Mouse (Mus musculus) limb, embryonic 10.5 days (tissue): Measurements from ENCODE around the gene Gm20721. TPM values are rescaled to one million over a fixed set of nuclear protein-coding genes. Genes with fewer than 3 reads are reported as not detected.

Experiments
- DNase-seq: peaks from one replicate; pipeline ENCODE4 v3.0.0-alpha.2; 2017; ENCODE audit warnings: low spot score
- H3K27ac ChIP-seq: fragments of 300-500 bp; sonication (generic); 2 replicates; pipeline ENCODE4 v1.5.1; 2016; ENCODE audit warnings: mild to moderate bottlenecking
- H3K27me3 ChIP-seq: fragments of 300-500 bp; sonication (generic); 2 replicates; pipeline ENCODE4 v1.6.1; 2016; ENCODE audit warnings: low read depth, mild to moderate bottlenecking; ENCODE audit not compliant: poor library complexity, severe bottlenecking
- H3K36me3 ChIP-seq: fragments of 300-500 bp; sonication (generic); 2 replicates; pipeline ENCODE4 v1.6.1; 2016; ENCODE audit warnings: mild to moderate bottlenecking, moderate library complexity
- H3K4me1 ChIP-seq: fragments of 300-500 bp; sonication (generic); 2 replicates; pipeline ENCODE4 v1.6.1; 2016
- H3K4me3 ChIP-seq: fragments of 300-500 bp; sonication (generic); 2 replicates; pipeline ENCODE4 v1.5.1; 2016; ENCODE audit warnings: mild to moderate bottlenecking, moderate library complexity
- H3K9me3 ChIP-seq: fragments of 300-500 bp; sonication (generic); replicated peaks from 2 replicates; pipeline ENCODE4 v1.6.1; 2016; ENCODE audit warnings: mild to moderate bottlenecking
- WGBS: fragments of 180-500 bp; shearing (Covaris S2); methylation state at CpG from one replicate; pipeline ENCODE4 v1.1.7; 2016; 5-methylcytosine and 5-hydroxymethylcytosine counted together
- polyA plus RNA-seq: library from polyadenylated mRNA; unstranded; fragments of >200 nt; fragmentation: Nextera tagmentation; extraction: Ambion mirVana; gene quantifications from 2 replicates; pipeline ENCODE4 v1.2.1, GENCODE M21; 2016

Gm20721 gene
- polyA plus RNA-seq, 1 experiment from 2014 or later: 14.9 TPM

GRCm38 (mm10) chr2:174287921-174288320 is 58.6 kb downstream of the Gm20721 start:
- Histone ChIP-seq H3K36me3 (peaks cover 98% of the 10 kb centered on the region), H3K27ac (no peak overlapping the region), H3K4me3 (0 out of 2 replicates have a peak overlapping the region, but pooled peaks have one; percentile 4), H3K4me1 (peaks cover 53% of the 10 kb centered on the region), H3K9me3 (peaks cover 11% of the 10 kb centered on the region; the same call in 1 of the 2 replicates), H3K27me3 (peaks cover 52% of the 10 kb centered on the region)
- DNase-seq: no peak
- WGBS: 29% methylated on average over 7 of the region's 7 CpGs

- no peak for DNase-seq
- H3K36me3 ChIP-seq: peaks cover 100% of the 10 kb centered on the region
- peaks cover 34% of the 10 kb centered on the region for H3K4me1 ChIP-seq
- peak overlapping the region; percentile 47 for H3K4me3 ChIP-seq
- WGBS: 52% methylated on average over 34 of the region's 34 CpGs
- H3K9me3 ChIP-seq: peaks cover 11% of the 10 kb centered on the region; the same call in 1 of the 2 replicates
- no peak overlapping the region for H3K27ac ChIP-seq
- H3K27me3 ChIP-seq: peaks cover 52% of the 10 kb centered on the region
Observed at GRCm38 (mm10) chr2:174285921-174286470, 60.5 kb downstream of the Gm20721 start.

GRCm38 (mm10) chr2:174284807-174285457 is 61.6 kb downstream of the Gm20721 start:
- peaks cover 11% of the 10 kb centered on the region; the same call in 1 of the 2 replicates for H3K9me3 ChIP-seq
- peaks cover 100% of the 10 kb centered on the region for H3K36me3 ChIP-seq
- peaks cover 52% of the 10 kb centered on the region for H3K27me3 ChIP-seq
- peaks cover 32% of the 10 kb centered on the region for H3K4me1 ChIP-seq
- peak; percentile 58 for DNase-seq
- 53% methylated on average over 58 of the region's 58 CpGs for WGBS
- peak overlapping the region; percentile 47 for H3K4me3 ChIP-seq
- no peak overlapping the region for H3K27ac ChIP-seq

- DNase-seq: peak; percentile 72
- H3K36me3 ChIP-seq: peaks cover 100% of the 10 kb centered on the region
Observed at GRCm38 (mm10) chr2:174284011-174284410, 62.5 kb downstream of the Gm20721 start, which contains the start of gene Gnas. Gnas (plus strand) TSS chr2:174284320.

GRCm38 (mm10) chr2:174283341-174283740 is 63.2 kb downstream of the Gm20721 start:
- Histone ChIP-seq H3K27ac (no peak overlapping the region), H3K9me3 (peaks cover 11% of the 10 kb centered on the region; the same call in 1 of the 2 replicates), H3K27me3 (peaks cover 43% of the 10 kb centered on the region), H3K36me3 (peaks cover 100% of the 10 kb centered on the region), H3K4me3 (peak overlapping the region; percentile 47; the same call in 1 of the 2 replicates), H3K4me1 (peaks cover 27% of the 10 kb centered on the region)
- no peak for DNase-seq
- 59% methylated on average over 11 of the region's 11 CpGs for WGBS

More at GRCm38 (mm10) chr2:174284011-174284410, 62.5 kb downstream of the Gm20721 start, which contains the start of gene Gnas:
- H3K9me3 ChIP-seq: peaks cover 11% of the 10 kb centered on the region; the same call in 1 of the 2 replicates
- peaks cover 31% of the 10 kb centered on the region for H3K4me1 ChIP-seq
- H3K27me3 ChIP-seq: peaks cover 49% of the 10 kb centered on the region
- WGBS: 49% methylated on average over 19 of the region's 19 CpGs
- H3K4me3 ChIP-seq: peak within 1 kb of the TSS; percentile 47
- H3K27ac ChIP-seq: no peak within 1 kb of the TSS

Other genes starting within 250 kb of the Gm20721 start
- gene Npepl1, start 236.4 kb downstream of the Gm20721 start, polyA plus RNA-seq: 29.7 and 36.2 TPM in 2 replicates
- 1,045 and 1,269 TPM in 2 replicates for gene Gnas, start 62.4 kb downstream of the Gm20721 start, polyA plus RNA-seq
- 193 and 217 TPM in 2 replicates for gene Nelfcd, start 69.1 kb upstream of the Gm20721 start, polyA plus RNA-seq
- gene Ctsz, start 92.3 kb upstream of the Gm20721 start, polyA plus RNA-seq: 105 and 107 TPM in 2 replicates
- gene Tubb1, start 104.0 kb upstream of the Gm20721 start, polyA plus RNA-seq: 4.8 and 5.0 TPM in 2 replicates
- gene Atp5e, start 117.4 kb upstream of the Gm20721 start, polyA plus RNA-seq: 527 and 556 TPM in 2 replicates
- 125 and 132 TPM in 2 replicates for gene Prelid3b, start 126.4 kb upstream of the Gm20721 start, polyA plus RNA-seq